Mouse (Mus musculus): ENCODE results near the gene Olfr1153. TPM values are rescaled to one million over a fixed set of nuclear protein-coding genes. Genes with fewer than 3 reads are reported as not detected.

The Olfr1153 gene
- total RNA-seq (2014; fragmentation: Nextera tagmentation): not detected in 2 replicates
- not detected in 2 replicates for total RNA-seq (2017)

DNA sequence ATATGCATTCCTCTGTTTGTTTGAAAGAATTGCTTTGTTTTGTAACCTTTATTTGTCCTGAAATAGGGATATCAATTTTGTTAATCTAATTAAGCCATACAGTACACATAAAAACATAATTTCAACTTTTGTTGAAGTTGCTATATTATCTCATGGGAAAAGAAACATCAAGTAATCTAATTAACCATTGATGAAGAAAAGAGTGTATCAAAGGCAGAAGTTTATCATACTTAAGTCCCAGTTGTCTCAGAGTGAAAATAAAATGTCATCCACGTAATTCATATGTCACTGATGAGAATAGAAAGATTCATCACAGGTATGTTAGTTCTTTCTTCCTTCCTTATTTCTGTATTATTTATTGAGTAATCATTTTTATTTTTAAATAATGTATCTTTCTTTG, at the start of gene Olfr1153:
Gene Olfr1153 (plus strand): TSS at position 301 of the 400 bp plus-strand sequence.
- no peak for ATAC-seq (replicated peaks; ENCODE audit: poor library complexity, severe bottlenecking)

DNA sequence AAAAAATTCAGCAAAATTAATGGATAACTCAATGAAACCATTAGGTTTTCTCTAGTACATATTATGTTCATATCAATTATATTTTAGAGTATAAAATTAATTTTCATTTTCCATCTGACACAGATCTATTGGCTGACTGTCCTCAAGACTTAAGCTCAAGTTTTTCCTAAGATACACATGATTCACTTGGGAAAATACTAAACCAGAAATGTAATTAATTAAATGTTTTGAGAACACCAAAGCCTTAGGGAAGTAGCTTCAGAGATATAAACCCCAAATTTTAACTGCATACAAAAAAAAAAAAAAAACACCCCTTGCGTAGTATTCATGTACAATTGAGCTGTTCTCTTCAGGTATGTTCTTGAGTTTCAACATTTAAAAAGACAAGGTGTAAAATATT, 39.2 kb upstream of the Olfr1153 start, which contains the start of gene Olfr1151:
Gene Olfr1151 (plus strand): TSS at position 301 of the 400 bp plus-strand sequence.
- ATAC-seq (replicated peaks; ENCODE audit: poor library complexity, severe bottlenecking): no peak

DNA sequence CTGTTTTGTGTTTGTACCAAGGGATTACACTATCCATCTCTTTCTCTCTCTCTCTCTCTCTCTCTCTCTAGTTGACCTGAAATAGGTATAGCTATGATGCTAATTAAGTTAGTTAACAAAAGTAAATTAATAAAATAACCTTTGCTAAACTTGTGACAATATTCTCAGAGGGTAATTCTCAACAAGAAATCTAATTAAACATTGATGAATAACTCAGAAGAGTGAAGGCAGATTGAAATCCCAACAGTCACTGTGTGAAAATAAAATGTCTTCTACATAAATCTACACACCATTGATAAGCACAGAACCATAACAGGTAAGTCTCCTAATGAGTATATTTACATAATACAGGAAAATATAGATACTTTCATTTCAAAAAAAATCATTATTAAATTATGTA, 28.6 kb upstream of the Olfr1153 start, which contains the start of gene Olfr1152:
Gene Olfr1152 (plus strand): TSS at position 301 of the 400 bp plus-strand sequence.
- no peak for ATAC-seq (replicated peaks; ENCODE audit: poor library complexity, severe bottlenecking)

DNA sequence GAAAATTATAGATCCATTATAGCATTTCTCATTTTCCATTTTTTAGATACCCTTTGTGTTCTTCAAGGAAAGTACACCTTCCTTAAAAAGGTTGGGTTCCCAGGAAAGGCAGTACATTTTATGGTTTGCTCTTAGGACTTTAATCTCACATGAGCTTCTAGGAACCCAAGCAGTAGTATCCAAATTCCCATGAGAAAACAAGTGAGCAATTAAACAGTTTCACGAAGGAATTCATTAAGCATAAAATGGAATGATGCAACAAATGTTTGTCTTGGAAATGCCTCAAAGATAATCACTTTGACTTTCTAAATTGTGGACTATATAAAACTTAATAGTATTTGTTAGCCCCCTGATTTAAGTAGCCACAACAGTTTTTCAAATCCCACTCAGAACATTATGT, 10.3 kb downstream of the Olfr1153 start, which contains the start of gene Olfr1154:
Gene Olfr1154 (minus strand): TSS at position 101 of the 400 bp plus-strand sequence.
- ATAC-seq (replicated peaks; ENCODE audit: poor library complexity, severe bottlenecking): no peak

DNA sequence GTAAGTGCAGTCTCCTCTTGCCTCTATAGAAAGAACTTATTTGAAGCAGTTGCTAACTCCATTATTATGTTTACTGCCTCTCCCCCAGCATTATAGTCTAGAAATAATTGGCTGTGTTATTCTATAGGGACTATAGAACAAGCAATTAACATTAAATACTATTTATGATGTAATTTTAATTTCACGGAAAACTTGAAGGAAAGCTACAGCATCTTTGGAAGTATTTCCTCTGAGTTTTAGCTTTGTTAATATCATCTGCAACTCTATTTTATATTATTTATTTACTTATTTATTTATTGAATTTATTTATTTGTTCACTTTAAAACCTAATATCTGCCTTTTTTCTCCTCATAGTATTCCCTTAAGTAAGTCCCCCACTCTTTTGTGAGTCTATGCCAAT, 50.3 kb downstream of the Olfr1153 start, which contains the start of gene Olfr1155:
Gene Olfr1155 (minus strand): TSS at position 101 of the 400 bp plus-strand sequence.
- no peak for ATAC-seq (replicated peaks; ENCODE audit: poor library complexity, severe bottlenecking)

Other genes starting within 250 kb of the Olfr1153 start
- gene Olfr1133, start 247.6 kb upstream of the Olfr1153 start, total RNA-seq (2014; fragmentation: Nextera tagmentation): not detected in 2 replicates
- gene Olfr1133, start 247.6 kb upstream of the Olfr1153 start, total RNA-seq (2017): not detected in 2 replicates
- not detected in 2 replicates for gene Olfr1134, start 236.5 kb upstream of the Olfr1153 start, total RNA-seq (2014; fragmentation: Nextera tagmentation)
- not detected in 2 replicates for gene Olfr1134, start 236.5 kb upstream of the Olfr1153 start, total RNA-seq (2017)
- not detected in 2 replicates for gene Olfr1135, start 221.3 kb upstream of the Olfr1153 start, total RNA-seq (2014; fragmentation: Nextera tagmentation)
- gene Olfr1135, start 221.3 kb upstream of the Olfr1153 start, total RNA-seq (2017): not detected in 2 replicates
- not detected in 2 replicates for gene Olfr1136, start 201.0 kb upstream of the Olfr1153 start, total RNA-seq (2014; fragmentation: Nextera tagmentation)
- gene Olfr1136, start 201.0 kb upstream of the Olfr1153 start, total RNA-seq (2017): not detected in 2 replicates
- gene Olfr1137, start 181.8 kb upstream of the Olfr1153 start, total RNA-seq (2014; fragmentation: Nextera tagmentation): not detected in 2 replicates
- gene Olfr1137, start 181.8 kb upstream of the Olfr1153 start, total RNA-seq (2017): not detected in 2 replicates
- gene Olfr1138, start 155.0 kb upstream of the Olfr1153 start, total RNA-seq (2014; fragmentation: Nextera tagmentation): not detected in 2 replicates
- not detected in 2 replicates for gene Olfr1138, start 155.0 kb upstream of the Olfr1153 start, total RNA-seq (2017)
- not detected in 2 replicates for gene Olfr1140, start 151.2 kb upstream of the Olfr1153 start, total RNA-seq (2014; fragmentation: Nextera tagmentation)
- not detected in 2 replicates for gene Olfr1140, start 151.2 kb upstream of the Olfr1153 start, total RNA-seq (2017)
- not detected in 2 replicates for gene Olfr1141, start 141.0 kb upstream of the Olfr1153 start, total RNA-seq (2014; fragmentation: Nextera tagmentation)
- gene Olfr1141, start 141.0 kb upstream of the Olfr1153 start, total RNA-seq (2017): not detected in 2 replicates
- not detected in 2 replicates for gene Olfr152, start 115.5 kb upstream of the Olfr1153 start, total RNA-seq (2014; fragmentation: Nextera tagmentation)
- not detected in 2 replicates for gene Olfr152, start 115.5 kb upstream of the Olfr1153 start, total RNA-seq (2017)
- not detected in 2 replicates for gene Olfr1143, start 94.4 kb upstream of the Olfr1153 start, total RNA-seq (2014; fragmentation: Nextera tagmentation)
- not detected in 2 replicates for gene Olfr1143, start 94.4 kb upstream of the Olfr1153 start, total RNA-seq (2017)
- not detected in 2 replicates for gene Olfr1145, start 85.1 kb upstream of the Olfr1153 start, total RNA-seq (2014; fragmentation: Nextera tagmentation)
- gene Olfr1145, start 85.1 kb upstream of the Olfr1153 start, total RNA-seq (2017): not detected in 2 replicates
- not detected in 2 replicates for gene Olfr1148, start 64.4 kb upstream of the Olfr1153 start, total RNA-seq (2014; fragmentation: Nextera tagmentation)
- not detected in 2 replicates for gene Olfr1148, start 64.4 kb upstream of the Olfr1153 start, total RNA-seq (2017)
- not detected in 2 replicates for gene Olfr1150-ps1, start 51.0 kb upstream of the Olfr1153 start, total RNA-seq (2014; fragmentation: Nextera tagmentation)
- gene Olfr1150-ps1, start 51.0 kb upstream of the Olfr1153 start, total RNA-seq (2017): not detected in 2 replicates
- not detected in 2 replicates for gene Olfr1151, start 39.1 kb upstream of the Olfr1153 start, total RNA-seq (2014; fragmentation: Nextera tagmentation)
- gene Olfr1151, start 39.1 kb upstream of the Olfr1153 start, total RNA-seq (2017): not detected in 2 replicates
- gene Olfr1152, start 28.5 kb upstream of the Olfr1153 start, total RNA-seq (2014; fragmentation: Nextera tagmentation): not detected in 2 replicates
- not detected in 2 replicates for gene Olfr1152, start 28.5 kb upstream of the Olfr1153 start, total RNA-seq (2017)
- not detected in 2 replicates for gene Olfr1154, start 10.2 kb downstream of the Olfr1153 start, total RNA-seq (2014; fragmentation: Nextera tagmentation)
- not detected in 2 replicates for gene Olfr1154, start 10.2 kb downstream of the Olfr1153 start, total RNA-seq (2017)
- gene Olfr1155, start 50.2 kb downstream of the Olfr1153 start, total RNA-seq (2014; fragmentation: Nextera tagmentation): not detected in 2 replicates
- gene Olfr1155, start 50.2 kb downstream of the Olfr1153 start, total RNA-seq (2017): not detected in 2 replicates
- not detected in 2 replicates for gene Olfr1156, start 58.1 kb downstream of the Olfr1153 start, total RNA-seq (2014; fragmentation: Nextera tagmentation)
- not detected in 2 replicates for gene Olfr1156, start 58.1 kb downstream of the Olfr1153 start, total RNA-seq (2017)
- not detected in 2 replicates for gene Olfr1157, start 73.3 kb downstream of the Olfr1153 start, total RNA-seq (2014; fragmentation: Nextera tagmentation)
- not detected in 2 replicates for gene Olfr1157, start 73.3 kb downstream of the Olfr1153 start, total RNA-seq (2017)
- not detected in 2 replicates for gene Olfr74, start 79.7 kb downstream of the Olfr1153 start, total RNA-seq (2014; fragmentation: Nextera tagmentation)
- not detected in 2 replicates for gene Olfr74, start 79.7 kb downstream of the Olfr1153 start, total RNA-seq (2017)
- not detected in 2 replicates for gene Olfr1158, start 95.2 kb downstream of the Olfr1153 start, total RNA-seq (2014; fragmentation: Nextera tagmentation)
- not detected in 2 replicates for gene Olfr1158, start 95.2 kb downstream of the Olfr1153 start, total RNA-seq (2017)
- gene Olfr1160, start 113.3 kb downstream of the Olfr1153 start, total RNA-seq (2014; fragmentation: Nextera tagmentation): not detected in 2 replicates
- not detected in 2 replicates for gene Olfr1160, start 113.3 kb downstream of the Olfr1153 start, total RNA-seq (2017)
- not detected in 2 replicates for gene Olfr1161, start 127.8 kb downstream of the Olfr1153 start, total RNA-seq (2014; fragmentation: Nextera tagmentation)
- not detected in 2 replicates for gene Olfr1161, start 127.8 kb downstream of the Olfr1153 start, total RNA-seq (2017)
- gene Olfr73, start 142.7 kb downstream of the Olfr1153 start, total RNA-seq (2014; fragmentation: Nextera tagmentation): not detected in 2 replicates
- gene Olfr73, start 142.7 kb downstream of the Olfr1153 start, total RNA-seq (2017): not detected in 2 replicates
- not detected in 2 replicates for gene Olfr1162, start 156.2 kb downstream of the Olfr1153 start, total RNA-seq (2014; fragmentation: Nextera tagmentation)
- gene Olfr1162, start 156.2 kb downstream of the Olfr1153 start, total RNA-seq (2017): not detected in 2 replicates
- gene Olfr1163, start 176.9 kb downstream of the Olfr1153 start, total RNA-seq (2014; fragmentation: Nextera tagmentation): not detected in 2 replicates
- gene Olfr1163, start 176.9 kb downstream of the Olfr1153 start, total RNA-seq (2017): not detected in 2 replicates
- gene Olfr1164, start 199.0 kb downstream of the Olfr1153 start, total RNA-seq (2014; fragmentation: Nextera tagmentation): not detected in 2 replicates
- not detected in 2 replicates for gene Olfr1164, start 199.0 kb downstream of the Olfr1153 start, total RNA-seq (2017)
- not detected in 2 replicates for gene Olfr1166, start 233.3 kb downstream of the Olfr1153 start, total RNA-seq (2014; fragmentation: Nextera tagmentation)
- not detected in 2 replicates for gene Olfr1166, start 233.3 kb downstream of the Olfr1153 start, total RNA-seq (2017)

Measured in granulocyte monocyte progenitor cell, adult 5-6 weeks (primary cell).